Mouse (Mus musculus) cerebellum, adult 2 months (tissue): ENCODE results near the gene Rbp2.

Experiments used
- CTCF ChIP-seq: fragments of 200-500 bp; IDR thresholded peaks from 2 replicates; pipeline ENCODE4 v1.5.1; 2011; ENCODE audit warnings: low read depth, mild to moderate bottlenecking, control low read depth, low read length, moderate library complexity, borderline replicate concordance; ENCODE audit not compliant: insufficient read depth
- POLR2A ChIP-seq: fragments of 200-500 bp; IDR thresholded peaks from 2 replicates; pipeline ENCODE4 v1.6.1; 2011; ENCODE audit warnings: low read length, control low read depth, borderline replicate concordance; ENCODE audit not compliant: insufficient read depth

DNA sequence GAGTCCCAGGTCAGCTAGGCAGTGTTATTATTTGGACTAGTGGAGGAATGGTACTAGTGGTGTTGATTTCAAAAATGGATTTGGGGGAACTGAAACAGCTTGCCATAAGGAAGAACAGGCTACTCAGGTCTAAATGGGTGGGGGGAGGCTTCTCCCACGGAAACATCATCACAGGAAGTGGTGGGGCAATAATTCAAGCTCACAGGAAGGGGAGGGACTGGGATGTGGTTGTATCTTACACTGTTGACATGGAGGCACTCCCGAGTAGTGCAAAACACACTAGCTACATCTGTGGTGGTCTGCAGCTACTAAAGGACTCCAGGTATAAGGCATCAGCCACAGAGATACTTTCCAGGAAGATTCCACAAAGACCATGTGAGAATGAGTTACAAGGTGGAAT, 38.0 kb downstream of the Rbp2 start:
- no peak for TF ChIP-seq POLR2A
- no peak for TF ChIP-seq CTCF
